Mouse (Mus musculus) lung, adult 2 months (tissue): ENCODE results near the gene P2rx1.

Source experiments
- CTCF ChIP-seq: fragments of 200-500 bp; IDR thresholded peaks from 2 replicates; pipeline ENCODE4 v1.5.1; 2011; ENCODE audit warnings: mild to moderate bottlenecking, low read length, control low read depth; ENCODE audit not compliant: insufficient read depth
- POLR2A ChIP-seq: fragments of 200-500 bp; IDR thresholded peaks from 2 replicates; pipeline ENCODE4 v1.6.1; 2011; ENCODE audit warnings: low read depth, mild to moderate bottlenecking, control low read depth, low read length, borderline replicate concordance; ENCODE audit errors: extremely low read depth

GRCm38 (mm10) chr11:73048030-73048876 is 49.4 kb downstream of the P2rx1 start:
- TF ChIP-seq CTCF (no peak), POLR2A (no peak)
